Mouse (Mus musculus) CH12.LX (cell line): ENCODE measurements around the gene Krtap12-1. TPM values are rescaled to one million over a fixed set of nuclear protein-coding genes. Genes with fewer than 3 reads are reported as not detected.
A peak's percentile ranks its signal among the peaks of the same experiment; 100 is the strongest.
"Not testable (repeated sequence)": the region's sequence is repeated elsewhere in the genome, so short reads cannot be mapped to it uniquely, and the experiment has no call there.

Experiments
- DNase-seq: peaks from one replicate; pipeline ENCODE4 v3.0.0-alpha.2; 2013; ENCODE audit errors: extremely low read depth
- H3K27ac ChIP-seq: 2 replicates; pipeline ENCODE4 v1.5.1; 2012; ENCODE audit warnings: low read depth, mild to moderate bottlenecking, control low read depth, moderate library complexity; ENCODE audit not compliant: insufficient read depth
- H3K27me3 ChIP-seq: replicated peaks from 2 replicates; pipeline ENCODE3; 2012; ENCODE audit warnings: inconsistent platforms
- H3K36me3 ChIP-seq, 2 experiments: replicated peaks in 1 of 2; 2 replicates each; pipeline versions ENCODE3 to v1.6.1; 2012; ENCODE audit warnings: inconsistent platforms in 1 of 2, low read length in 1 of 2, mild to moderate bottlenecking in 1 of 2, mixed read lengths in 1 of 2, moderate library complexity in 1 of 2; ENCODE audit not compliant: control insufficient read depth in 1 of 2, insufficient read depth in 1 of 2
- H3K4me1 ChIP-seq, 2 experiments: 2 replicates each; pipeline ENCODE4 v1.6.1; 2012; ENCODE audit warnings: inconsistent platforms in 1 of 2, moderate library complexity in 1 of 2; ENCODE audit not compliant: insufficient read depth in 2 of 2, control insufficient read depth in 1 of 2
- H3K4me2 ChIP-seq: 2 replicates; pipeline ENCODE4 v1.6.1; 2012; ENCODE audit warnings: low read depth, mild to moderate bottlenecking, control low read depth; ENCODE audit not compliant: poor library complexity, insufficient read depth, severe bottlenecking
- H3K4me3 ChIP-seq, 3 experiments: fragments of 150-350 bp in 1 of 3; sonication (generic) in 1 of 3; replicated peaks in 1 of 3; 2 replicates each; pipeline versions ENCODE3 to v1.5.1; 2011 to 2012; ENCODE audit warnings: low read depth in 2 of 3, low read length in 2 of 3, mild to moderate bottlenecking in 2 of 3, moderate library complexity in 2 of 3, control low read depth in 1 of 3, improper control_type of control experiment in 1 of 3, inconsistent platforms in 1 of 3, mixed read lengths in 1 of 3; ENCODE audit not compliant: poor library complexity in 1 of 3
- H3K79me2 ChIP-seq: replicated peaks from 2 replicates; pipeline ENCODE4 v1.6.1; 2012; ENCODE audit warnings: mild to moderate bottlenecking, moderate library complexity; ENCODE audit not compliant: control insufficient read depth, poor library complexity, insufficient read depth, severe bottlenecking; ENCODE audit errors: extremely low read depth
- H3K9ac ChIP-seq: 2 replicates; pipeline ENCODE4 v1.6.1; 2012; ENCODE audit warnings: low read depth, mild to moderate bottlenecking, control low read depth, moderate library complexity; ENCODE audit not compliant: insufficient read depth
- H3K9me3 ChIP-seq: replicated peaks from 2 replicates; pipeline ENCODE3; 2012; ENCODE audit warnings: low read length, inconsistent platforms, mixed read lengths
- CTCF ChIP-seq, 2 experiments: IDR thresholded peaks in 1 of 2; conservative IDR thresholded peaks in 1 of 2; 2 replicates each; pipeline ENCODE4 v1.5.1; 2011 to 2012; ENCODE audit warnings: low read depth in 2 of 2, low read length in 2 of 2, improper control_type of control experiment in 1 of 2, inconsistent platforms in 1 of 2, mild to moderate bottlenecking in 1 of 2, moderate library complexity in 1 of 2
- GABPA ChIP-seq: IDR thresholded peaks from 2 replicates; pipeline ENCODE4 v1.6.1; 2012; ENCODE audit warnings: low read depth, low read length, improper control_type of control experiment, inconsistent platforms; ENCODE audit not compliant: insufficient replicate concordance
- IRF4 ChIP-seq: IDR thresholded peaks from 2 replicates; pipeline ENCODE4 v1.6.1; 2014; ENCODE audit warnings: low read depth, mild to moderate bottlenecking, inconsistent platforms, low read length, improper control_type of control experiment
- MAX ChIP-seq: IDR thresholded peaks from 2 replicates; pipeline ENCODE4 v1.6.1; 2011; ENCODE audit warnings: low read length, improper control_type of control experiment
- MYC ChIP-seq: IDR thresholded peaks from 2 replicates; pipeline ENCODE4 v1.6.1; 2011; ENCODE audit warnings: low read depth, mild to moderate bottlenecking, improper control_type of control experiment, low read length
- RAD21 ChIP-seq: IDR thresholded peaks from 2 replicates; pipeline ENCODE4 v1.6.1; 2011; ENCODE audit warnings: low read depth, mild to moderate bottlenecking, low read length, improper control_type of control experiment, moderate library complexity
- SMC3 ChIP-seq: IDR thresholded peaks from 2 replicates; pipeline ENCODE4 v1.6.1; 2011; ENCODE audit warnings: low read depth, low read length, improper control_type of control experiment
- TBP ChIP-seq: conservative IDR thresholded peaks from 2 replicates; pipeline ENCODE4 v1.6.1; 2011; ENCODE audit warnings: low read depth, low read length, improper control_type of control experiment
- UBTF ChIP-seq: IDR thresholded peaks from 2 replicates; pipeline ENCODE4 v1.6.1; 2012; ENCODE audit warnings: low read depth, mild to moderate bottlenecking, inconsistent platforms, low read length, improper control_type of control experiment, moderate library complexity
- USF1 ChIP-seq: IDR thresholded peaks from 2 replicates; pipeline ENCODE4 v1.6.1; 2014; ENCODE audit warnings: low read depth, mild to moderate bottlenecking, inconsistent platforms, low read length, improper control_type of control experiment
- dilution Hi-C: fragments of 300-500 bp; cut with MboI; formaldehyde crosslinking; loops from 2 replicates; pipeline ENCODE4 v1.14.3; 2020; ENCODE audit warnings: low sequenced_read_pairs; ENCODE audit not compliant: extremely low pct_unique_long_range_greater_than_20kb, extremely low pct_ligation_motif_present
- in situ Hi-C: fragments of 300-500 bp; cut with MboI; formaldehyde crosslinking; loops from 3 replicates; pipeline ENCODE4 v1.14.3; 2019; ENCODE audit warnings: low sequenced_read_pairs, low pct_ligation_motif_present, low pct_unique_long_range_greater_than_20kb, mixed read lengths
- polyA plus RNA-seq: library from polyadenylated mRNA; unstranded; fragments of >175 nt; gene quantifications from 2 replicates; pipeline ENCODE4 v1.2.1, GENCODE M21; 2012; ENCODE audit warnings: low read depth; ENCODE audit not compliant: insufficient read length
- total RNA-seq, 2 experiments: library from RNA; depleted of rRNA; stranded (reverse); fragments of 300-350 nt in 1 of 2; fragments of >200 nt in 1 of 2; gene quantifications; 2 replicates each; pipeline ENCODE4 v1.2.3; 2012 to 2014

The Krtap12-1 gene
- total and polyA plus RNA-seq, 3 experiments: not detected

- dilution Hi-C loops, in situ Hi-C loops, H3K4me1 ChIP-seq: not testable (repeated sequence)
Measured at GRCm38 (mm10) chr10:77752312-77752711, 31.9 kb downstream of the Krtap12-1 start.

GRCm38 (mm10) chr10:77753448-77753847, 33.0 kb downstream of the Krtap12-1 start:
- no peaks in the 10 kb centered on the region for H3K4me1 ChIP-seq
- H3K27me3 ChIP-seq: peaks cover 34% of the 10 kb centered on the region
- no peak overlapping the region for H3K9ac ChIP-seq
- no peaks in the 10 kb centered on the region for H3K79me2 ChIP-seq
- no peaks in the 10 kb centered on the region for H3K36me3 ChIP-seq
- dilution Hi-C loops: no loop called here
- H3K4me2 ChIP-seq: peak overlapping the region; percentile 26; the same call in 1 of the 2 replicates
- no peak overlapping the region for H3K27ac ChIP-seq
- DNase-seq: no peak
- no peak overlapping the region for H3K4me3 ChIP-seq
- in situ Hi-C loops: no loop called here
- no peak for TF ChIP-seq GABPA
- TF ChIP-seq TBP: no peak
- TF ChIP-seq MYC: 0 out of 2 replicates have a peak, but pooled peaks have one; percentile 23
- TF ChIP-seq MAX: no peak
- TF ChIP-seq SMC3: peak; percentile 39
- no peak for TF ChIP-seq UBTF
- peak in 1 of 2 experiments; percentile 51; a peak in 2 of 4 replicates for TF ChIP-seq CTCF (conservative IDR thresholded peaks at IDR 0.05 in 1 of 2, IDR thresholded peaks at IDR 0.05 in 1 of 2; ENCODE audit: low read depth in 2 of 2, low read length in 2 of 2)
- no peak for TF ChIP-seq USF1
- TF ChIP-seq RAD21: peak; percentile 49
- TF ChIP-seq IRF4: no peak
- TF ChIP-seq, all 38 proteins: peak for 4
- peaks cover 7% of the 10 kb centered on the region for H3K9me3 ChIP-seq

More at GRCm38 (mm10) chr10:77752312-77752711, 31.9 kb downstream of the Krtap12-1 start:
- not testable (repeated sequence) for H3K27ac ChIP-seq, H3K79me2 ChIP-seq, H3K9ac ChIP-seq, H3K4me3 ChIP-seq, H3K4me2 ChIP-seq, H3K36me3 ChIP-seq
- TF ChIP-seq RAD21: peak; percentile 13
- TF ChIP-seq SMC3: peak; percentile 54
- TF ChIP-seq CTCF (conservative IDR thresholded peaks at IDR 0.05 in 1 of 2, IDR thresholded peaks at IDR 0.05 in 1 of 2; ENCODE audit: low read depth in 2 of 2, low read length in 2 of 2): peak in 1 of 2 experiments; percentile 71; a peak in 2 of 4 replicates
- peaks cover 16% of the 10 kb centered on the region for H3K9me3 ChIP-seq
- H3K27me3 ChIP-seq: peaks cover 23% of the 10 kb centered on the region
- peak; percentile 15 for DNase-seq

GRCm38 (mm10) chr10:77759582-77759981, 39.2 kb downstream of the Krtap12-1 start, which contains the start of gene Gm3233:
TSS of gene Gm3233 (minus strand) at chr10:77759682.
- H3K9me3 ChIP-seq, H3K9ac ChIP-seq, H3K4me1 ChIP-seq, H3K79me2 ChIP-seq, in situ Hi-C loops, DNase-seq, H3K36me3 ChIP-seq, H3K27ac ChIP-seq, dilution Hi-C loops, H3K4me3 ChIP-seq, H3K4me2 ChIP-seq: not testable (repeated sequence)
- peaks cover 39% of the 10 kb centered on the region for H3K27me3 ChIP-seq
